Mouse (Mus musculus) splenic B cell, adult 2 months (primary cell): ENCODE data around the gene Hist1h2bb.
"Not testable (repeated sequence)": the region's sequence is repeated elsewhere in the genome, so short reads cannot be mapped to it uniquely, and the experiment has no call there.

Source experiments
- DNase-seq: peaks from one replicate; pipeline ENCODE4 v3.0.0-alpha.2; 2011; ENCODE audit warnings: low read depth, low spot score
- H3K27me3 ChIP-seq: 2 replicates; pipeline ENCODE4 v1.6.1; 2012; ENCODE audit warnings: mild to moderate bottlenecking, low read length, moderate library complexity, mixed read lengths; ENCODE audit not compliant: control insufficient read depth, poor library complexity, insufficient read depth, severe bottlenecking
- H3K36me3 ChIP-seq: 2 replicates; pipeline ENCODE4 v1.6.1; 2012; ENCODE audit warnings: mild to moderate bottlenecking, low read length, moderate library complexity, mixed read lengths; ENCODE audit not compliant: control insufficient read depth, poor library complexity, insufficient read depth, severe bottlenecking

Hist1h2bb gene

DNA sequence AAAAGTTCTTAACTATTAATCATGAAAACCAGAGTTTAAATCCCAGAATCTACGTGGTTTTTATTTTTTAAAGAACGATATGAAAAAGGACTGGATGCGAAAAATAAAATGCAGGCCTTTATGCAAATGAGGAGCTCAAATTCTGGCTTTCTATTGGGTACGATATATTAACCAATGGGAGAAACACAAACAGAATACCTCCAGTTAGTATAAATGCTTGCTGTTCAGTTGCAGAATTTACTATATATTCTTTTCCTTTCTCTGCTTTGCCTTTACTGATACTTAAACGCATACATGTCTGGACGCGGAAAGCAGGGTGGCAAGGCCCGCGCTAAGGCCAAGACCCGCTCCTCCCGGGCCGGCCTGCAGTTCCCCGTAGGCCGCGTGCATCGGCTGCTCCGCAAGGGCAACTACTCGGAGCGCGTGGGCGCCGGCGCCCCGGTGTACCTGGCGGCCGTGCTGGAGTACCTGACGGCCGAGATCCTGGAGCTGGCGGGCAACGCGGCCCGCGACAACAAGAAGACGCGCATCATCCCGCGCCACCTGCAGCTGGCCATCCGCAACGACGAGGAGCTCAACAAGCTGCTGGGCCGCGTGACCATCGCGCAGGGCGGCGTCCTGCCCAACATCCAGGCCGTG lies 4.4 kb downstream of the Hist1h2bb start, which contains the start of gene Hist1h2ab:
Gene Hist1h2ab (plus strand): TSS at position 288 of the 639 bp plus-strand sequence.
- H3K27me3 ChIP-seq, H3K36me3 ChIP-seq: not testable (repeated sequence)
- peak; percentile 80 for DNase-seq

DNA sequence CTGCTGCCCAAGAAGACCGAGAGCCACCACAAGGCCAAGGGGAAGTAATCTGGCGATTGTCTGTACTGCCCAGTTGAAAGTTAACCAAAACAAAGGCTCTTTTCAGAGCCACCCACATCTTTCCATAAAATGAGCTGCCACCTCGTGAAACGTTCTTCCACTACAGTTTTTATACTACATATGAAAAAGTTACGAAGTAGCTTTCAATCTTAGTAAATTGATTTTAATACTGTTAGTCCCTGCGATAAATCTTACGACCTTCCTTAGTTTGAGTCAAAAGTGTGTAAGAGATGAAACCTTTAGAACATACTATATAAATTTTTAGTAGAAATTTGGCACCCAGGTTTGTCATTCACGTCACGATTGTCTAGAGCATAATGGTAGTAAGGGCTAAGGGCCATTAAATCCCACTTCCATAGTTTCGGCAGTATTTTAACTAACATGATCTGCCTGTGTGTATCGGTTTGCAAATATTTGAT lies 5.0 kb downstream of the Hist1h2bb start:
- Histone ChIP-seq H3K27me3 (no peaks in the 10 kb centered on the region), H3K36me3 (no peaks in the 10 kb centered on the region)
- peak; percentile 47 for DNase-seq

DNA sequence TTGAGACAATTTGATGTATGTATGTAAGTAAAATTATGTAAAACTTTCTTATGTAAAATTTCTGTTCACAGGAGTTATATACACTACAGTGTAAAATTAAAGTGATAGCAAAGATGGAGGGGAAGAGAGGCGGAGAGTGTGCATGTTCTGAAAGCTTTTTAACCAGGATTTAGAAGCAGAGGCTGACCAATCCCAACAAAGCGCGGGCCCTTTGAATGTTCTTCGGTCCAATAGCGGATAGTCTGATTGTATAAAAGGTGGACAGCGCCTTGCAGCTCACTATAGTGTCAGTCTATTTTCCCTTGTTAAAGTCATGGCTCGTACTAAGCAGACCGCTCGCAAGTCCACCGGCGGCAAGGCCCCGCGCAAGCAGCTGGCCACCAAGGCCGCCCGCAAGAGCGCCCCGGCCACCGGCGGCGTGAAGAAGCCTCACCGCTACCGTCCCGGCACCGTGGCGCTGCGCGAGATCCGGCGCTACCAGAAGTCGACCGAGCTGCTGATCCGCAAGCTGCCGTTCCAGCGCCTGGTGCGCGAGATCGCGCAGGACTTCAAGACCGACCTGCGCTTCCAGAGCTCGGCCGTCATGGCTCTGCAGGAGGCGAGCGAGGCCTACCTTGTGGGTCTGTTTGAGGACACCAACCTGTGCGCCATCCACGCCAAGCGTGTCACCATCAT lies 5.7 kb downstream of the Hist1h2bb start, which contains the start of gene Hist1h3b:
Gene Hist1h3b (plus strand): TSS at position 201 of the 675 bp plus-strand sequence.
- H3K27me3 ChIP-seq = not testable (repeated sequence)
- peak; percentile 90 for DNase-seq

DNA sequence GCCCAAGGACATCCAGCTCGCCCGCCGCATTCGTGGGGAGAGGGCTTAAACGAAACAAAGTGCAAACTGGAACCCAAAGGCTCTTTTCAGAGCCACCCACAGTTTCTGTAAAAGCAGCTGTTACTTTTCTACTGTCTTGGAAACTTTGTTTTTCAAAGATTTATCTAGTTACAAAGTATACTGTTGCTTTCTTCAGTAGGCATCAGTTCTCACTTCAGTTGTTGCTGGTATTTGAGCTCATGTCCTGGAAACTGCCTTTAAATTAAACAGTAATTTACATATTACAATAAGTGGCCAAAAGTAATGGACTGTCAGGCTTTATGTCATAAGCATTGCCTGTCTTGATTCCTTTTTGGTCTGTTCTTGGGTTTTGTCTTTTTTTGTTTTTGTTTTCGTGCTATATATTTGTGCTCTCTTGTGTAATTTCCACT lies 6.2 kb downstream of the Hist1h2bb start:
- no peak for DNase-seq
- Histone ChIP-seq H3K27me3 (no peaks in the 10 kb centered on the region), H3K36me3 (no peaks in the 10 kb centered on the region)

More for the DNA sequence above, 5.7 kb downstream of the Hist1h2bb start, which contains the start of gene Hist1h3b:
- not testable (repeated sequence) for H3K36me3 ChIP-seq

DNA sequence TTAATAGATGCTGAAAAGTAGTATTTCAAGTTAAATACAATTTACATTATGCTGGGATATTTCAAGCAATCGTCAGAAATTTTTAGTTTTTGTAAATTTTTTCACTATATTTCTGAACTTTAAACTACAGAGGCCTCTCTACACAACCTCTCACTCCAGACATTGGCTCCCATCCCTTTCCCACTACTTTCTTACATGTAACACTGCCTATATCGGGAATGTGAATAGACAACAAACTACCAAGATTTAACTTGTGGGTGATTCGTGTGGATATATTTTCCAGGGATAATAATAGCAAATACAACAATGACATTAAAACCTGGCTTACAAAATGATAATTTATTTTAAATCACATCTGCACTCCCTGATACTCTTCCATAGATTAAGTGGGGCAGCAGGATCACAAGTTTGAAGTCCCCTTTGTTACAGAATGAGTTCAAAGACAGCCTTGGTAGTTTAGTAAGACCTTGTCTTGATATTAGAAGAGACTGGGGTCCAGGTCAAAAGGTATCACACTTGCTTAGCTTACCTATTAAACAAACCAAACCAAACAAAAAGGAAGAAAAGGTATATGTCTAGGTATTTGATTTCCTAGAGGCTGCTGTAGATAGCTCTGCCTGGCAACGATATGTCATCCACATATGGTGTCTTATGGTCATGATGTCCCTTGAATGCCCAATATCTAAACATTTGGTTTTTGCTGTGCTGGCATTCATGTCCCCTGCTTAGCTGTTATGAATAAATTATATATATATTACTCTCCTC lies 7.0 kb downstream of the Hist1h2bb start:
- Histone ChIP-seq H3K36me3 (no peaks in the 10 kb centered on the region), H3K27me3 (no peaks in the 10 kb centered on the region)
- no peak for DNase-seq

DNA sequence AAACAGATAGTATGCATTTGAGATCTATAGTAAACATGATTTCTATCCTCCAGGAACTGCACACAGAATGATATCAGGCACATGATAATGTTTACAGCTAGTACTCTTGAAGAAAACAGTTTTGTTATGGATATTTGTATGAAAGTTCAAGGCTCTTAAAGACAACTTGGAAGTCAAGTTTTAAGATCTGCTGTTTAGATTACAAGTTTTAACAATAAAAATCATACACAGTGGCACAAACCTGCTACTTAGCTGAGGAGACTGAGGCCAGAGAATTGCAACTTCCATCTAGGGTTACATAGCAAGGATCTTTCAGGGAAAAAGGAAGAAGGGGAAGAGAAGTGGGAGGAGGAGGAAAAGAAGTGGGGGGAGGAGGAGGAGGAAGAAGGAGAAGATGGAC lies 8.5 kb downstream of the Hist1h2bb start:
- no peak for DNase-seq
- Histone ChIP-seq H3K27me3 (no peaks in the 10 kb centered on the region), H3K36me3 (no peaks in the 10 kb centered on the region)

DNA sequence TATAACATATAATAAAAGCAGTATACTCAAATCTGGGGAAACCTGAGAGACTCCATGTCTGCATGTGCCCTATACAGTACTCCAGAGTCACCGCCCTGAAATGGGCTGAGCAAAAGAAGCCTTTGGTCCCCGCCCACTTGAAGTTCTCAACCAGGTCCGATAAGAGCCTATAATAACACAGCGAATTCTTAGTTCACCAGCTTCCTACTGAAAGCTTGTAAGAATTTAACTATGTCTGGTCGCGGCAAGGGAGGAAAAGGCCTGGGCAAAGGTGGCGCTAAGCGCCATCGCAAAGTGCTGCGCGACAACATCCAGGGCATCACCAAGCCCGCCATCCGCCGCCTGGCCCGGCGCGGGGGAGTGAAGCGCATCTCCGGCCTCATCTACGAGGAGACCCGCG lies 10.3 kb downstream of the Hist1h2bb start, which contains the start of gene Hist1h4b:
Gene Hist1h4b (plus strand): TSS at position 224 of the 400 bp plus-strand sequence.
- no peaks in the 10 kb centered on the region for H3K27me3 ChIP-seq
- no peaks in the 10 kb centered on the region for H3K36me3 ChIP-seq
- DNase-seq = peak; percentile 95

DNA sequence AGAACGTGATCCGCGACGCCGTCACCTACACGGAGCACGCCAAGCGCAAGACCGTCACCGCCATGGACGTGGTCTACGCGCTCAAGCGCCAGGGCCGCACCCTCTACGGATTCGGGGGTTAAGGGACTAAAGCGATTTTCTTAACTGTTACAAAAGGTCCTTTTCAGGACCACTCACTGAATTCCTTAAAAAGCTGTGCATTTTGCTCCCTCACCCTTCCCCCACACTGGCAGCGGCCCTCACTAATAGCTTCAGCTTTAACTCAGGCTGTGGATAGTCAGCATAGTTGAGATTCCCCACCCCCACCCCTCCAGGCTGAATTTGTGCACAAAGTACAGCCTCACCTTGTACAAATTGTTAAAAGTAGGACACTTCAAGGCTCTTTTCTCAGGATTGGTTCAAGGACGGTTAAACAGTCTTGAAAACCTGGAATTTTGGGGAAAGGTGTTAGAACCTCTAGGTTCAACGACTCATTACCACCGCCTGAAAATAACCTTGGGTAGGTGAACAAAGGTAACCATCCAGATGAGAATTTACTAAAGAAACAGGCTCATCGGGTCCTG lies 10.8 kb downstream of the Hist1h2bb start:
- peak; percentile 52 for DNase-seq
- no peaks in the 10 kb centered on the region for H3K27me3 ChIP-seq
- no peaks in the 10 kb centered on the region for H3K36me3 ChIP-seq

DNA sequence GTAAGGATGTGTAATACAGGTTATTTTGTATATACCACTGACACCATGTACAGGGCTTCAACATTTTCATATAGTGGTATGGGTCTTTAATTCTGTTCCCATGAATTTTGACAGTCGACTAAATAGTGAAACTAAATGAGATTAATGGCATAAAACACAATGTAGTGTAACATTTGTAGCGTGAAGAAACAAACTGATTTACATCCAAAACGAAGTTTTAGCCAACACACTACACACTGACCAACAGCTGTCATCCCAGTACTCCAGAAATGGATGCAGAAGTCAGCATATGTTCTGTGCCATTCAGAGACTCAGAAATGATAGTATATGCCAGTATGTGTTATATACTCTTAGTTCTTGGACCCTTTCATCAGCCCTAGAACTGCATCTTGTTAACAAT lies 11.4 kb downstream of the Hist1h2bb start:
- no peaks in the 10 kb centered on the region for H3K36me3 ChIP-seq
- H3K27me3 ChIP-seq = no peaks in the 10 kb centered on the region
- no peak for DNase-seq

DNA sequence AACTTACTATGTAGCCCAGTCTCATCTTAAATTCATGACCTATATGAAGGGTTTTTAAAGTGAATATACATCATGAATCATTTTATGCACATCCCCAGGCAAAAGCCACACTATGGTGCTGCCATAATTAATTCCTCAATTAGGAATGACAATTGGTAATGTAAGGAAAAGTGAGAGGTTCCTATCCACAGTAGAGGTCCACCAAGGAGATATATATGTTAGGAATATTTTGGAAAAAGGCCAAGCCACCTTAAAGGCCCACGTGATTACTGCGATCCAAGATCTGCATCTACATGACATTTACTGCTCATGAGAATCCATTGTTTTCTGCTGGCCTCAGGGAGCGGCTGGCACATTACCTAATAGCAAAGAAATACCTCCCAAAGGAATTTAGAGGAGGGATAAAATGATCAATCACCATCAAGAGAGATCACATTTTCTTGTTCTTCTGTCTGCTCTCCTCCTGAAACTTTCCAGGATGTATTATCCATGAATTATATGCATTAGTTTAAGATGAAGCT lies 12.8 kb downstream of the Hist1h2bb start:
- DNase-seq = no peak

DNA sequence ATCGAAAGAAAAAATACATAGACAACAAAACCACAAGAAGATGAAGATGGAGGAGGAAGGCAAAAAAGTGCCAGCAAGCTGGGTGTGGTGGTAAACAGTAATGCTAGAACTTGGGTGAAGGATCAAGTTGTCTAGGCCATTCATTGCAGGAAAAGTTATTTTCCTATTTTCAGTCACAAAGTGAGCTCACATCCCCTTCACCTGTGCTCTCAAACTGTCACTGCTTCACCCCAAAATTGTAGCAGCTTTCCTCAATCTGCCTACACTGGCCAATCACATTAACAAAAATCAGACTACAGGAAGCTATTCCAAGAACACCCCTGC lies 13.3 kb downstream of the Hist1h2bb start:
- no peaks in the 10 kb centered on the region for H3K27me3 ChIP-seq
- no peak for DNase-seq
- no peaks in the 10 kb centered on the region for H3K36me3 ChIP-seq

More for the DNA sequence above, 12.8 kb downstream of the Hist1h2bb start:
- Histone ChIP-seq H3K36me3 (no peaks in the 10 kb centered on the region), H3K27me3 (no peaks in the 10 kb centered on the region)

DNA sequence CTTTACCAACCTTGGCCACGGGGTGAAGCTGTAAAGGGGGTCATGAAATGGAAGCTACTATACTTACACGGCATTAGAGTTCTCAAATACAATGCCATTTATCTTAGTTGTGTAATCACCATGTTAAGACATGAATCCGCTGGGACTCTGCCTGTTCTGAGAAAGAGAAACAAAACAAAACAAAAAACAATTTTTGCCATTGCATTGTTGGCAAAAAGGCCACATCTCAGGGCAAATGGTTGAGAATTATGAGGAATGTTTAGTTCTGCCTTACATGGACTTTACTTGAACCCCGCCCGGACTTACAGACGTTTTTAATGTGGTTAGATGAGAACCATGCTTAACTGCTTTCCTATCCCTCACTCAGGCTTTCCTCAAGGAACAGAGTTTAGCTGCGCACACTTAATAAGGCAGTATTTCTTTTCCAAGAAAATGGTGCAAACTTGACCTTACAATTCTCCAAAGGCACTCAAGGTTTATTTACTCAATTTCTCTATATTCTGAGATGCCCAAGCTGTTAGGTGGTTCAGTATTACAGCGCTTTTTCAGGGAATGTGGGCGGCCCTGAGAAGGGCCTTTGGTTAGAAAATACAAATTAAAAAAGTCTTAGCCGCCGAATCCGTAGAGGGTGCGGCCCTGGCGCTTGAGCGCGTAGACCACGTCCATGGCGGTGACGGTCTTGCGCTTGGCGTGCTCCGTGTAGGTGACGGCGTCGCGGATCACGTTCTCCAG lies 13.9 kb downstream of the Hist1h2bb start:
- Histone ChIP-seq H3K36me3 (no peaks in the 10 kb centered on the region), H3K27me3 (no peaks in the 10 kb centered on the region)
- DNase-seq = peak; percentile 59

DNA sequence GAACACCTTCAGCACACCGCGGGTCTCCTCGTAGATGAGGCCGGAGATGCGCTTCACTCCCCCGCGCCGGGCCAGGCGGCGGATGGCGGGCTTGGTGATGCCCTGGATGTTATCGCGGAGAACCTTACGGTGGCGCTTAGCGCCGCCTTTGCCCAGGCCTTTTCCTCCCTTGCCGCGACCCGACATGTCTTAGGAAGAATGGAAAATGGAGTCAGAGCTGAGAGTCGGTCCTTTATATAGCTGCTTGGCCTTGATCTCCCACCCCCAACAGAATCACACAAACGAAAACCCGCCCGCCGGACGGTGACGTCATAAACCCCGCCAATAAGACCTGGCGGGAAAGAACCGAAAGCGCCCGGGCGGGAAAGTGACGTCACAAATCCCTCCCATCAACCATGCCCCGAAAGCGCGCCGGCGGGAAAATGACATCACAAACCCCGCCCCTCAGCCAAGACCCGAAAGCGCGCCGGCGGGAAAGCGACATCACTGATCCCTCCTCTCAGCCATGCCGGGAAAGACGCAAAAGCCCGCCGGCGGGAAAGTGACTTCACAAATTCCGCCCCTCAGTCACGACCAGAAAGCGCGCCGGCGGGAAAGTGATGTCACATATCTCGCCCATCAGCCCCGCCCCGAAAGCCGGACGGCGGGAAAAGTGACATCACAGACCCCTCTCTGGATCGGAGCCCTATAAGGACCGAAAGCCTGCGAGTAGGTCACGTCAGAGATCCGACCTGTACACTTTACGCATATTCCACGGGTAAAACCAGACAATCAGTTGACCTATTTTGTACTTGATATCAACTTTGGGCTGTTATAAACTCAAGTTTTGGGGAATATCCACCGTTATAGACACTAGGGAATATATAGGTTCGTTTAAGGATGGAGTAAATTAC lies 14.7 kb downstream of the Hist1h2bb start, which contains the start of gene Hist1h4a:
Gene Hist1h4a (minus strand): TSS at position 259 of the 893 bp plus-strand sequence.
- Histone ChIP-seq H3K36me3 (no peaks in the 10 kb centered on the region), H3K27me3 (no peaks in the 10 kb centered on the region)
- DNase-seq = peak; percentile 99
